Mouse (Mus musculus) embryonic fibroblast, embryonic 13.5 days (primary cell): ENCODE measurements around the gene Mfsd5.

Source experiments
- CTCF ChIP-seq: IDR thresholded peaks from 2 replicates; pipeline ENCODE4 v1.5.1; 2011; ENCODE audit warnings: mild to moderate bottlenecking, control low read depth, low read length, moderate library complexity, borderline replicate concordance; ENCODE audit not compliant: insufficient read depth
- POLR2A ChIP-seq: IDR thresholded peaks from 2 replicates; pipeline ENCODE4 v1.6.1; 2011; ENCODE audit warnings: low read depth, mild to moderate bottlenecking, control low read depth, low read length, moderate library complexity

DNA sequence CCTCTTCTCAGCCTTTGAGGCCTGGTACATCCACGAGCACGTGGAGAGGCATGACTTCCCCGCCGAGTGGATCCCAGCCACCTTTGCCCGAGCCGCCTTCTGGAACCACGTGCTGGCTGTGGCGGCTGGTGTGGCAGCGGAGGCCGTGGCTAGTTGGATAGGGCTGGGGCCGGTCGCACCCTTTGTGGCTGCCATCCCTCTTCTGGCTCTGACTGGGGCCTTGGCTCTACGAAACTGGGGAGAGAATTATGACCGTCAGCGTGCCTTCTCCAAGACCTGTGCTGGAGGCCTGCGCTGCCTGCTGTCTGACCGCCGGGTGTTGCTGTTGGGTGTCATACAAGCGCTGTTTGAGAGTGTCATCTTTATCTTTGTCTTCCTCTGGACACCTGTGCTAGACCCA lies 1.4 kb downstream of the Mfsd5 start:
- no peak for TF ChIP-seq CTCF
- no peak for TF ChIP-seq POLR2A
